Mouse (Mus musculus): ENCODE results near the gene Poc5. TPM values are rescaled to one million over a fixed set of nuclear protein-coding genes. Genes with fewer than 3 reads are reported as not detected.

The Poc5 gene
- polyA plus RNA-seq, 1 experiment from 2014 or later = 5.6 TPM

GRCm38 (mm10) chr13:96375519-96375918 lies 12.6 kb upstream of the Poc5 start:
- WGBS = 6% methylated on average over 2 of the region's 2 CpGs

GRCm38 (mm10) chr13:96376871-96377270 lies 11.2 kb upstream of the Poc5 start:
- no peak overlapping the region for H3K9ac ChIP-seq (ENCODE audit: low read depth, low read length)
- no peaks in the 10 kb centered on the region for H3K9me3 ChIP-seq (ENCODE audit: control insufficient read depth)
- WGBS = 86% methylated on average over 18 of the region's 18 CpGs
- H3K27ac ChIP-seq (ENCODE audit: low read depth, low read length) = no peak overlapping the region
- TF ChIP-seq CTCF (IDR thresholded peaks at IDR 0.05; ENCODE audit: low read depth) = no peak
- H3K4me3 ChIP-seq (ENCODE audit: low read depth, low read length) = no peak overlapping the region
- no peaks in the 10 kb centered on the region for H3K4me1 ChIP-seq (replicated peaks; ENCODE audit: control insufficient read depth, insufficient read depth, low read length)
- no peak overlapping the region for H3K4me2 ChIP-seq (replicated peaks; ENCODE audit: low read depth)
- no peaks in the 10 kb centered on the region; the same call in 1 of the 2 replicates for H3K27me3 ChIP-seq (replicated peaks; ENCODE audit: control insufficient read depth, insufficient read depth, low read length)
- no peak for ATAC-seq
- H3K36me3 ChIP-seq (ENCODE audit: control insufficient read depth, insufficient read depth) = no peaks in the 10 kb centered on the region

More at GRCm38 (mm10) chr13:96375519-96375918, 12.6 kb upstream of the Poc5 start:
- peak; percentile 59 for TF ChIP-seq CTCF (IDR thresholded peaks at IDR 0.05; ENCODE audit: low read depth)
- ATAC-seq = no peak
- Histone ChIP-seq H3K27me3 (replicated peaks; ENCODE audit: control insufficient read depth, insufficient read depth, low read length) (no peaks in the 10 kb centered on the region), H3K27ac (ENCODE audit: low read depth, low read length) (no peak overlapping the region), H3K4me2 (replicated peaks; ENCODE audit: low read depth) (no peak overlapping the region), H3K9ac (ENCODE audit: low read depth, low read length) (no peak overlapping the region), H3K4me3 (ENCODE audit: low read depth, low read length) (no peak overlapping the region), H3K4me1 (replicated peaks; ENCODE audit: control insufficient read depth, insufficient read depth, low read length) (no peaks in the 10 kb centered on the region), H3K9me3 (ENCODE audit: control insufficient read depth) (no peaks in the 10 kb centered on the region), H3K36me3 (ENCODE audit: control insufficient read depth, insufficient read depth) (no peaks in the 10 kb centered on the region)

DNA sequence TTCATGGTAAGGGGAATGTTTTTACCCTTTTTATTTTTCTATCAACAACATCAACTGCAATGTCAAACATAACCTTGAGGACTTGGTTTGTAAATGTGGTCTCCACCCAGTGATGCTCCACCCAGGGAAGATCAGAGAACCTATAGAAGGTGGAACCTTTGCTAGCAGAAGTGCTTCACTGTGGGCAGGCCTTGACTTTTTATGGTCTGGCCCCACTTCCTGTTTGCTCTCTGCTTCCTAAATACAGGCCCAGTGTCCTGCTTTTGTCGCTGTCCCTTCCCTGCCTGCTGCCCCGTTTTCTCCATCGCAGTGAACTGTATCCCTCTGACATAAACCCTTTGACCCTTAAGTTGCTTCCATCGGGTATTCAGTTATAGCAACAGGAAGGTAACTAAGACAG lies 10.2 kb upstream of the Poc5 start:
- H3K4me2 ChIP-seq (replicated peaks; ENCODE audit: low read depth) = no peak overlapping the region
- no peaks in the 10 kb centered on the region for H3K9me3 ChIP-seq (ENCODE audit: control insufficient read depth)
- TF ChIP-seq CTCF (IDR thresholded peaks at IDR 0.05; ENCODE audit: low read depth) = no peak
- H3K36me3 ChIP-seq (ENCODE audit: control insufficient read depth, insufficient read depth) = no peaks in the 10 kb centered on the region
- H3K9ac ChIP-seq (ENCODE audit: low read depth, low read length) = no peak overlapping the region
- H3K27ac ChIP-seq (ENCODE audit: low read depth, low read length) = no peak overlapping the region
- ATAC-seq = no peak
- H3K4me3 ChIP-seq (ENCODE audit: low read depth, low read length) = no peak overlapping the region
- WGBS = 68% methylated on average over 4 of the region's 4 CpGs
- no peaks in the 10 kb centered on the region for H3K4me1 ChIP-seq (replicated peaks; ENCODE audit: control insufficient read depth, insufficient read depth, low read length)
- H3K27me3 ChIP-seq (replicated peaks; ENCODE audit: control insufficient read depth, insufficient read depth, low read length) = no peaks in the 10 kb centered on the region; the same call in 1 of the 2 replicates

DNA sequence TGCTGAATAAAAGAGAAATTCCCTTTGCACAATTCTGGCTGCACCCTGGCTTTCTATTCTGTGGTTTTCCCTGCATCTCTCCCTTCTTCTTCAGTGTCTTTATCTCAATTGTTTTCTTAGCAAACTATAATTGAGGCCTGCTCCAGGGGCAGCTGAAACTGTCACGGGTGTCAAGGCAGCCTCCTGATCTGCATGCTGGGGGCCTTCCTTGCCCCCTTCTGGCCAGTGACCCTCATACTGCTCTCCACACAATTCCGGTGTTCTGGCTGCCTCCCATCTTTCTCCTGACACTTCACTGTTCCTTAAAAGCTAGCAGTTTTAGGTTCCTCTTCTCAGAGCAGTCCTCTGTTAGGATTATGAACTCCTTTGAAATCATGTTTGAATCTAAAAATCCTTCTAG lies 1.2 kb downstream of the Poc5 start:
- WGBS = 12% methylated on average over 2 of the region's 2 CpGs

GRCm38 (mm10) chr13:96401251-96401650 lies 13.2 kb downstream of the Poc5 start:
- ATAC-seq = no peak
- Histone ChIP-seq H3K4me2 (replicated peaks; ENCODE audit: low read depth) (no peak overlapping the region), H3K27ac (ENCODE audit: low read depth, low read length) (no peak overlapping the region; the same call in 1 of the 2 replicates), H3K36me3 (ENCODE audit: control insufficient read depth, insufficient read depth) (peaks cover 85% of the 10 kb centered on the region), H3K9ac (ENCODE audit: low read depth, low read length) (no peak overlapping the region), H3K9me3 (ENCODE audit: control insufficient read depth) (no peaks in the 10 kb centered on the region), H3K4me3 (ENCODE audit: low read depth, low read length) (no peak overlapping the region), H3K4me1 (replicated peaks; ENCODE audit: control insufficient read depth, insufficient read depth, low read length) (no peaks in the 10 kb centered on the region), H3K27me3 (replicated peaks; ENCODE audit: control insufficient read depth, insufficient read depth, low read length) (no peaks in the 10 kb centered on the region)
- TF ChIP-seq CTCF (IDR thresholded peaks at IDR 0.05; ENCODE audit: low read depth) = no peak
- 91% methylated on average over 5 of the region's 5 CpGs for WGBS

More for the DNA sequence above, 1.2 kb downstream of the Poc5 start:
- Histone ChIP-seq H3K4me1 (replicated peaks; ENCODE audit: control insufficient read depth, insufficient read depth, low read length) (peaks cover 7% of the 10 kb centered on the region), H3K9ac (ENCODE audit: low read depth, low read length) (peak overlapping the region; percentile 68; the same call in 1 of the 2 replicates), H3K9me3 (ENCODE audit: control insufficient read depth) (no peaks in the 10 kb centered on the region), H3K36me3 (ENCODE audit: control insufficient read depth, insufficient read depth) (peaks cover 30% of the 10 kb centered on the region), H3K4me3 (ENCODE audit: low read depth, low read length) (peak overlapping the region; percentile 73), H3K27me3 (replicated peaks; ENCODE audit: control insufficient read depth, insufficient read depth, low read length) (no peaks in the 10 kb centered on the region), H3K27ac (ENCODE audit: low read depth, low read length) (no peak overlapping the region), H3K4me2 (replicated peaks; ENCODE audit: low read depth) (peak overlapping the region; percentile 86)
- TF ChIP-seq CTCF (IDR thresholded peaks at IDR 0.05; ENCODE audit: low read depth) = no peak
- ATAC-seq = no peak

DNA sequence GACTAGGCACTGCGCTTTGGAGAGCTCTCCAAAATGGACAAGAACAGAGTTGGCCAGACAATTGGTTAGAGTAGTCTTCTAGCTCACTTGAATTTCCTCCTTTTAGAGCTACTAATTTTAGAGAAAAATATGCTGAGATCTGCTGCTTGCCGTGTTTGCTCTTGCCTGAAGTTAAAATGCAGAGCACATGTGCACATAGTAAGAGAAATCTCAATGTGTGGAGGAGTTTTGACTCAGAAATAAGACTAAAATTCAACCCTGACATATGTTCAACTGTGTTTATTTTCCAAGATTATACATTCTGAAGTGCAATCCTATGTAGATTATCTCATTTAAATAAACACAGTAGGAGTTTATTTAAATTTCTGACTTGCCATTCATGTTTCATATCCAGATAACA lies 17.4 kb downstream of the Poc5 start:
- ATAC-seq = no peak
- no peak overlapping the region for H3K9ac ChIP-seq (ENCODE audit: low read depth, low read length)
- no peak for TF ChIP-seq CTCF (IDR thresholded peaks at IDR 0.05; ENCODE audit: low read depth)
- no peak overlapping the region for H3K27ac ChIP-seq (ENCODE audit: low read depth, low read length)
- H3K4me2 ChIP-seq (replicated peaks; ENCODE audit: low read depth) = no peak overlapping the region
- no peak overlapping the region for H3K4me3 ChIP-seq (ENCODE audit: low read depth, low read length)
- peaks cover 55% of the 10 kb centered on the region for H3K36me3 ChIP-seq (ENCODE audit: control insufficient read depth, insufficient read depth)
- 87% methylated on average over 2 of the region's 2 CpGs for WGBS
- no peaks in the 10 kb centered on the region for H3K27me3 ChIP-seq (replicated peaks; ENCODE audit: control insufficient read depth, insufficient read depth, low read length)
- no peaks in the 10 kb centered on the region for H3K4me1 ChIP-seq (replicated peaks; ENCODE audit: control insufficient read depth, insufficient read depth, low read length)
- H3K9me3 ChIP-seq (ENCODE audit: control insufficient read depth) = no peaks in the 10 kb centered on the region

DNA sequence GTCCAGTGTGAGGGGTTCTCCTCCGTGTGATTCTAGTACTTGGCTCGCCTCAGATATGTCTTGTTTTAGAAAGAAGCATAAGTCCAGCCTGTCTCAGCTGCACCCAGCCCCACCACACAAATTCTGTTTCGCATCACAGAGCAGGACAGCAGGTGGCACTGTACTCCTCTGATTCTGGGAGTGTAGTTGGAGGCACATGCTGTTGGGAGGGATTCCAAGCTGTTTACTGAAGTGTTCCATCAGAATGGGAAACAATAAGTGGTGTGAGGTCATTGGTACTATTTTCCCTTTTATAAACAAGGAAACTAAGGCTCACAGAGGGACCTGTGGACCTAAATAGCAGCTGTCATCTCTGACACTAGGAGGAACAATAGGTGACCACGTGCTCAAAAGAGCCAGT lies 18.9 kb downstream of the Poc5 start:
- H3K4me2 ChIP-seq (replicated peaks; ENCODE audit: low read depth) = no peak overlapping the region
- no peaks in the 10 kb centered on the region for H3K27me3 ChIP-seq (replicated peaks; ENCODE audit: control insufficient read depth, insufficient read depth, low read length)
- H3K36me3 ChIP-seq (ENCODE audit: control insufficient read depth, insufficient read depth) = peaks cover 59% of the 10 kb centered on the region
- peak; percentile 85 for TF ChIP-seq CTCF (IDR thresholded peaks at IDR 0.05; ENCODE audit: low read depth)
- H3K9me3 ChIP-seq (ENCODE audit: control insufficient read depth) = no peaks in the 10 kb centered on the region
- no peak for ATAC-seq
- H3K9ac ChIP-seq (ENCODE audit: low read depth, low read length) = no peak overlapping the region
- WGBS = 63% methylated on average over 4 of the region's 4 CpGs
- H3K4me3 ChIP-seq (ENCODE audit: low read depth, low read length) = no peak overlapping the region
- no peaks in the 10 kb centered on the region for H3K4me1 ChIP-seq (replicated peaks; ENCODE audit: control insufficient read depth, insufficient read depth, low read length)
- no peak overlapping the region for H3K27ac ChIP-seq (ENCODE audit: low read depth, low read length)
